Mouse (Mus musculus) lung, adult 2 months (tissue): ENCODE results near the gene Rem2. TPM values are rescaled to one million over a fixed set of nuclear protein-coding genes. Genes with fewer than 3 reads are reported as not detected.
A peak's percentile ranks its signal among the peaks of the same experiment; 100 is the strongest.

Experiments
- DNase-seq: peaks from one replicate; pipeline ENCODE4 v3.0.0; 2022
- H3K4me1 ChIP-seq: fragments of 200-500 bp; 2 replicates; pipeline ENCODE4 v1.6.1; 2011; ENCODE audit warnings: low read length; ENCODE audit not compliant: control insufficient read depth, insufficient read depth
- H3K4me3 ChIP-seq: fragments of 200-500 bp; replicated peaks from 2 replicates; pipeline ENCODE3; 2011; ENCODE audit warnings: low read depth, mild to moderate bottlenecking, control low read depth, low read length; ENCODE audit errors: extremely low read depth
- CTCF ChIP-seq: fragments of 200-500 bp; IDR thresholded peaks from 2 replicates; pipeline ENCODE4 v1.5.1; 2011; ENCODE audit warnings: mild to moderate bottlenecking, low read length, control low read depth; ENCODE audit not compliant: insufficient read depth
- POLR2A ChIP-seq: fragments of 200-500 bp; IDR thresholded peaks from 2 replicates; pipeline ENCODE4 v1.6.1; 2011; ENCODE audit warnings: low read depth, mild to moderate bottlenecking, control low read depth, low read length, borderline replicate concordance; ENCODE audit errors: extremely low read depth
- WGBS: fragments of 180-500 bp; shearing (Covaris S2); methylation state at CpG from one replicate; pipeline ENCODE4 v1.1.7; 2018; 5-methylcytosine and 5-hydroxymethylcytosine counted together
- polyA plus RNA-seq: library from polyadenylated mRNA; depleted of rRNA; stranded (reverse); fragments of >200 nt; gene quantifications from 2 replicates; pipeline ENCODE4 v1.2.3, GENCODE M21; 2012

The Rem2 gene
- polyA plus RNA-seq, 1 experiment: 3.0 TPM

GRCm38 (mm10) chr14:54443712-54444618 lies 31.9 kb upstream of the Rem2 start:
- WGBS: 64% methylated on average over 15 of the region's 15 CpGs
- TF ChIP-seq CTCF: no peak
- no peak for TF ChIP-seq POLR2A
- no peak for DNase-seq
- peaks cover 4% of the 10 kb centered on the region; the same call in 1 of the 2 replicates for H3K4me1 ChIP-seq
- no peak overlapping the region for H3K4me3 ChIP-seq

GRCm38 (mm10) chr14:54445476-54445875 lies 30.4 kb upstream of the Rem2 start:
- TF ChIP-seq CTCF: no peak
- TF ChIP-seq POLR2A: no peak
- peaks cover 4% of the 10 kb centered on the region; the same call in 1 of the 2 replicates for H3K4me1 ChIP-seq
- DNase-seq: no peak
- WGBS: 45% methylated on average over 3 of the region's 3 CpGs
- no peak overlapping the region for H3K4me3 ChIP-seq

- Histone ChIP-seq H3K4me3 (no peak overlapping the region), H3K4me1 (peaks cover 4% of the 10 kb centered on the region)
- TF ChIP-seq POLR2A (no peak), CTCF (no peak)
- WGBS: 71% methylated on average over 9 of the region's 9 CpGs
- no peak for DNase-seq
Observed at GRCm38 (mm10) chr14:54453566-54453965, 22.3 kb upstream of the Rem2 start.

- H3K4me3 ChIP-seq: no peak overlapping the region
- 54% methylated on average over 11 of the region's 11 CpGs for WGBS
- TF ChIP-seq POLR2A (no peak), CTCF (no peak)
- H3K4me1 ChIP-seq: peaks cover 4% of the 10 kb centered on the region
- DNase-seq: peak; percentile 55
Observed at GRCm38 (mm10) chr14:54454669-54455528, 21.0 kb upstream of the Rem2 start.

- Histone ChIP-seq H3K4me1 (peaks cover 4% of the 10 kb centered on the region), H3K4me3 (no peak overlapping the region)
- no peak for DNase-seq
- WGBS: 67% methylated on average over 14 of the region's 14 CpGs
- no peak for TF ChIP-seq POLR2A
- no peak for TF ChIP-seq CTCF
Observed at GRCm38 (mm10) chr14:54457907-54458569, 17.9 kb upstream of the Rem2 start.

GRCm38 (mm10) chr14:54462146-54462545 lies 13.8 kb upstream of the Rem2 start:
- Histone ChIP-seq H3K4me1 (peaks cover 4% of the 10 kb centered on the region), H3K4me3 (no peak overlapping the region)
- no peak for TF ChIP-seq POLR2A
- TF ChIP-seq CTCF: no peak
- WGBS: 63% methylated on average over 4 of the region's 4 CpGs
- no peak for DNase-seq

- DNase-seq: no peak
- WGBS: 8% methylated on average over 12 of the region's 12 CpGs
- no peak for TF ChIP-seq POLR2A
- Histone ChIP-seq H3K4me1 (peaks cover 4% of the 10 kb centered on the region), H3K4me3 (peak overlapping the region; percentile 90)
Observed at GRCm38 (mm10) chr14:54463108-54463958, 12.6 kb upstream of the Rem2 start.

GRCm38 (mm10) chr14:54463959-54464292 lies 12.0 kb upstream of the Rem2 start, which contains the start of gene Lrp10:
Gene Lrp10, plus strand, starts transcription at chr14:54464137.
- TF ChIP-seq POLR2A (peak; percentile 69; the same call in 1 of the 2 replicates), CTCF (no peak)
- Histone ChIP-seq H3K4me3 (peak within 1 kb of the TSS; percentile 90), H3K4me1 (peaks cover 4% of the 10 kb centered on the region)
- WGBS: under 1% methylated on average over 35 of the region's 35 CpGs
- DNase-seq: peak; percentile 92
